Mouse (Mus musculus) C2C12 (cell line): ENCODE results near the gene Zdhhc1.

ENCODE experiments used
- CTCF ChIP-seq: IDR thresholded peaks from one replicate; pipeline ENCODE4 v1.5.1; 2011; ENCODE audit not compliant: control insufficient read depth, insufficient read depth, insufficient read length
- MAX ChIP-seq: IDR thresholded peaks from one replicate; pipeline ENCODE4 v1.6.1; 2011; ENCODE audit warnings: mild to moderate bottlenecking, control low read depth
- MYOD1 ChIP-seq: IDR thresholded peaks from one replicate; pipeline ENCODE4 v1.6.1; 2011; ENCODE audit warnings: low read depth; ENCODE audit not compliant: control insufficient read depth, insufficient read length
- USF1 ChIP-seq: IDR thresholded peaks from one replicate; pipeline ENCODE4 v1.6.1; 2011; ENCODE audit warnings: low read depth, mild to moderate bottlenecking, control low read depth, moderate library complexity

DNA sequence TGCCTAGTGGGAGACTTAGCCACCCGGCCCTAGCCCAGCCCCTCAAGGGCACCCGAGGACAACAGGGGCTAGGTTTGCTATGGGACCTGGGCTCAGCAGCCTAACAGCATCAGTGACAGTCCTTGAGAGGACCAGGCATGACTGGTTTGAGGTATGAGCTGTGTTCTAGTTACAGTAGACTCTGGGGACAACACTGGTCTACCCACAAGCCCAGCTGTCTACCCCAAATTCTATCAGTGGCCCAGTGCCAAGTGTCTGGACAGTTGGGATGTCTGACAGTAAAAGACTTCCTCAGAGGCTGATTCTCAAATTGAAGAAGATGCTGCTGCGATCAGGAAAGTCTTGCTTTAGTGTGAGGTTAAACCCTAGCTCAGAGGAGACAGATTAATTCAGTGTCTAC, 48.5 kb upstream of the Zdhhc1 start:
- TF ChIP-seq MAX (no peak), CTCF (no peak), USF1 (no peak), MYOD1 (no peak)
